Mouse (Mus musculus) urinary bladder, adult 2 months (tissue): Measurements from ENCODE around the gene Gm11938. TPM values are rescaled to one million over a fixed set of nuclear protein-coding genes. Genes with fewer than 3 reads are reported as not detected.

Experiments used
- DNase-seq: peaks from one replicate; pipeline ENCODE4 v3.0.0; 2022; ENCODE audit warnings: low spot score
- polyA plus RNA-seq: library from polyadenylated mRNA; depleted of rRNA; stranded (reverse); fragments of >200 nt; gene quantifications from 2 replicates; pipeline ENCODE4 v1.2.3, GENCODE M21; 2012; rRNA removed

Gm11938 gene
- polyA plus RNA-seq, 1 experiment: not detected

DNA sequence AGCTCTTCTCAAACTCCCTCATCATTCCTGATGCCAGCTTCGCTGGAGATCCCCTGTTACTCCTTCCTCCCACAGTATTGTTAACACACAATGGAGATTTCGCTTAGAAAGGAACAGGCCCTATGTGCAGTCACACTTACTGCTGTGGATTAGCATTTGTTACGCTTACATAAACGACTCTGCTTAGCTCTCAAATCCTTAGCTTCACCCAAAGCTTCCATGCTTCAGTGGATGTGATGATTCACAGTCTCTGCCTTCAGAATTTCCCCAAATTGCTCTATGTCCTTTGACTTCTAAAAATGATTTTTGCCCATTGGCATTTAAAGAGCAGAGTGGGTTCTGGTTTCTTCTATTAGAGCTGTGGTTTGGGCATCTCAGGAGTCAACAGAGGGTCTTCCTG is 29.9 kb downstream of the Gm11938 start:
- no peak for DNase-seq

DNA sequence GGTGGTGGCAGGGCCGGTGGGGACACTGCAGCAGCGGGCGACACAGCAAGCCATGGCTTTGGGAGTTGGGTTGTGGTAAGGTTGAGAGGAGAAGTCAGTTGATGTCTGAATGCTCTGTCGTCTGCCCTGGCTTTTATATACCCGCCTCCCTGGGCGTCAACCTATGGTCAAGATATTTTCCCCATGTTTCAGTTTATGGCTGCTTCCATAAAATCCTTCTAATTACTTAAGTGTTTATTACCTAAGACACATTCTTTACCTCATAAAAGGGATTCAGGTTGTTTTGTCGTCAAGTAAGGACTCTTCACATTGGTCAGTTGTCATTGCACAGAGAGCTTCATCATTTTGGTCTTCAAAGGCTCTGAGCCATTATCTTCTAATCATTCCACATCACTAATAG is 36.6 kb downstream of the Gm11938 start, which contains the start of gene Krtap3-1:
Gene Krtap3-1, minus strand, starts transcription at position 101 of the 400 bp plus-strand sequence.
- DNase-seq: no peak

DNA sequence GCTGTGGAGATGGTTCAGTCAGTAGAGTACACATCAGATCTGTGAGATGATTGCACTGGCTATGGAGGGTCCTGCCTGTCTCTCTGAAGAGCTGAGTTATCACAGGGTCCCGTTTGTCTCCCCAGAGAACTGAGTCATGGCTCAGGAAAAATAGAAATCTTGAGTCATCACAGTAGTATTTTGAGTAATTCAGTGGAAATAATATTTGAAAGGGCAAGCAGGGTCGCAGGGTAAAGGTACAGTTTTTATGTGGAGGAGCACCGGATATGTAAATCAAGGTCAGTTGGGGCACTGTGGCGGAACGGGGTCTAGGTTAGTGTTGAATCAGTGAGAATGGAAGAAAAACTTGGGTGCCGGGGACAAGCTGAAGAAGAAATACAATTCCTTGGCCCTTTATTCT is 40.5 kb downstream of the Gm11938 start:
- no peak for DNase-seq

DNA sequence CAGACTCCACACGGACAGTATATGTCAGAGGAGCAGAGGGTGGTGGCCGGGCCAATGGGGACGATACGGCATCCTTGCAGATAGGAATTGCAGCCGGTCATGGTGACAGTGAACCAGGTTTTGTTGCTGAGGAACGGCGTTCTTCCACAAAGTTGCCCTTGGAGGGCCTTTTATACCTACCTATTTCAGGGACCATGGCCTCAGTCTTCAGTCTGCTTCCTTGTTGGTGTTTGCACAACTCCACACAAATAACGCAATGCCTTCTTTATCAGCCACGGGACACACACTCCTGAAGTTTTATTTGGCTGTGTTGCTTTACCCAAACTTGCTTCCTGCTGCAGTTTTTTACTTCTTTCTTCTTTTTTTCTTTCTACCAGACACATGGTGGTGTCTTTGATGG is 43.7 kb downstream of the Gm11938 start, which contains the start of gene Gm11939:
Gene Gm11939, minus strand, starts transcription at position 101 of the 400 bp plus-strand sequence.
- DNase-seq: no peak

DNA sequence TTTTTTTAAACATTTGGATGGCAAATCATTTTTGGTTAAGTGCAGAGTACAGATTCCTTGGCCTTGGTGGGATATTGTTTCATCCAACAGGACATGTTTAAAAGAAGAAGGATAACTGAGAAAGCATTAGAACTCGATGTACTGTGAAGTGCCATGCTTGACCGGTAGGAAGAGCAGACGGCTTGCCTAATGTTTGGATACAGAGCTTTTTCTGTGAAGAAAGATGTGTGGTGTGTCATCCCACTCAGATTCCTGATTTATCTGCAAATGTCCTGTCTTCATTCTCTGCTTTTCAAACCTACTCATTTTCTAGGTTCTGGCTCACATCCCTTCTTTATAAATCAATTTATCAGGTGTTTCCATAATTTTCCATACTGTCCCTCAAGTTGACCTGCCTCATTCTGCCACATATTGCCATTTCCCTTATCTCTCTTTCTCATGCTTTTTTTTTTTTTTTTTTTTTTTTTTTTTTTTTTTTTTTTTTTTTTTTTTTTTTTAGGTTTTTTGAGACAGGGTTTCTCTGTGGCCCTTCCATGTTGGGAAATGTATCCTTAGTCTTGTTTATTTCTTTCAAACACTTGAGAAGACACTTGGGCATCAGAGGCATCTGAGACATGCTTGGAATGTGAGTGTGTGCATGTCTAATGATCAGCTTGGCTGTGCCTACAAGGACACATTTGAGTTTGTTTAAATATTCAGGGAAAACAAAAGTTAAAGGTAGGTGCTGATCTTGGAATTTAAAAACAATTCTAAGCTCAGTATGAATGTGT is 44.9 kb downstream of the Gm11938 start:
- DNase-seq: no peak

DNA sequence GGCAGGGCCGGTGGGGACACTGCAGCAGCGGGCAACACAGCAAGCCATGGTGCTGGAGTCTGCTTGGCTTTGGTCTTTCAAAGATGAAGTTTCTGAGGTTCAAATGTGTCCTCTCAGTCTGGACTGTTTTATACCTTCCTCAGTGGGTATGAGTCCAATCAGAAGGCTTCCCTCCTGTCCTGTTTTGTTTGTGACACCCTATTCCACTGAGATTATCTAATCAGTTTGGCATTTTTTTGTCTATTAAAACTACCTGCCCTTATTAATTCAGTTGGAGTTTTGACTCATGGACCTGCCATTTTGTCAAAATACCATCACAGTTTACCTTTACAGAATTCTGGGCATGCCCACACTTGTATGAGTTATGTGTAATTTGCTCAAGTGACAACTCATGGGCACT is 46.4 kb downstream of the Gm11938 start, which contains the start of gene Krtap3-2:
Gene Krtap3-2, minus strand, starts transcription at position 101 of the 400 bp plus-strand sequence.
- no peak for DNase-seq

DNA sequence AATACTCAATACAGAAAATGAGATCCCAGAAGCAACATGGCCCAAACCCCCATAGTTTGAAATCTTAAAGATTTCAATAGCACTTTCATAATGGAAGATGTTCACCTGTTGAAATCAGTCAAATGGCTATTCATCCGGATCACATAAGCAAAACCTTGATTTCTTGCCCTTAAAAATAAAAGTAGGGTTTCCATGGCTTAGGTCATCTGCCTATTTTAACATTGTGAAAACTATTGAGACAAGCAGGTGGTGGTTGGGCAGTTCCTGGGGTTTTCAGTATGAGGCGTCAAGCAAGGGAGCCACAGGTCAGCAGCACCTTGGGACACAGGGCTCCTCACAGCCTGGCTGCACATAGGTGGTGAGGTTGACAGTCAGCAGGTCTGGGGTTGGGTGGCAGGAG is 46.9 kb downstream of the Gm11938 start:
- no peak for DNase-seq

Other genes with a start within 250 kb of the Gm11938 start
- not detected in 2 replicates for gene Krt28, start 228.4 kb downstream of the Gm11938 start, polyA plus RNA-seq
- 9.1 and 11.0 TPM in 2 replicates for gene Krt10, start 213.9 kb downstream of the Gm11938 start, polyA plus RNA-seq
- gene Krt12, start 181.0 kb downstream of the Gm11938 start, polyA plus RNA-seq: 0.15 and 0.18 TPM in 2 replicates
- gene Krt20, start 165.2 kb downstream of the Gm11938 start, polyA plus RNA-seq: 48.8 and 63.6 TPM in 2 replicates
- gene Krt23, start 110.2 kb downstream of the Gm11938 start, polyA plus RNA-seq: 3.4 and 4.2 TPM in 2 replicates
- gene Krt39, start 82.0 kb downstream of the Gm11938 start, polyA plus RNA-seq: not detected in 2 replicates
- gene Krt40, start 60.1 kb downstream of the Gm11938 start, polyA plus RNA-seq: not detected in 2 replicates
- gene Krtap3-3, start 52.4 kb downstream of the Gm11938 start, polyA plus RNA-seq: not detected in 2 replicates
- not detected in 2 replicates for gene Krtap3-2, start 46.5 kb downstream of the Gm11938 start, polyA plus RNA-seq
- gene Gm11939, start 43.8 kb downstream of the Gm11938 start, polyA plus RNA-seq: not detected in 2 replicates
- gene Krtap3-1, start 36.7 kb downstream of the Gm11938 start, polyA plus RNA-seq: not detected in 2 replicates
- 0.22 TPM in 1 of 2 replicates, not detected in the other for gene Krtap1-5, start 22.3 kb downstream of the Gm11938 start, polyA plus RNA-seq
- gene Krtap1-4, start 19.7 kb downstream of the Gm11938 start, polyA plus RNA-seq: not detected in 2 replicates
- gene Krtap1-3, start 12.0 kb downstream of the Gm11938 start, polyA plus RNA-seq: not detected in 2 replicates
- not detected in 2 replicates for gene Krtap9-3, start 5.2 kb downstream of the Gm11938 start, polyA plus RNA-seq
- not detected in 2 replicates for gene Gm11937, start 6.9 kb upstream of the Gm11938 start, polyA plus RNA-seq
- not detected in 2 replicates for gene Krtap2-4, start 11.5 kb upstream of the Gm11938 start, polyA plus RNA-seq
- 0.18 TPM in 1 of 2 replicates, not detected in the other for gene Gm11562, start 17.1 kb upstream of the Gm11938 start, polyA plus RNA-seq
- not detected in 2 replicates for gene Krtap4-1, start 24.9 kb upstream of the Gm11938 start, polyA plus RNA-seq
- gene Krtap4-2, start 31.8 kb upstream of the Gm11938 start, polyA plus RNA-seq: not detected in 2 replicates
- gene Krtap4-7, start 40.8 kb upstream of the Gm11938 start, polyA plus RNA-seq: not detected in 2 replicates
- gene Gm11555, start 46.9 kb upstream of the Gm11938 start, polyA plus RNA-seq: not detected in 2 replicates
- gene Gm11563, start 55.7 kb upstream of the Gm11938 start, polyA plus RNA-seq: not detected in 2 replicates
- gene Krtap4-6, start 62.7 kb upstream of the Gm11938 start, polyA plus RNA-seq: not detected in 2 replicates
- not detected in 2 replicates for gene Gm14190, start 87.4 kb upstream of the Gm11938 start, polyA plus RNA-seq
- not detected in 2 replicates for gene Gm14180, start 131.0 kb upstream of the Gm11938 start, polyA plus RNA-seq
- not detected in 2 replicates for gene Gm11595, start 169.6 kb upstream of the Gm11938 start, polyA plus RNA-seq
- not detected in 2 replicates for gene Krtap4-8, start 177.4 kb upstream of the Gm11938 start, polyA plus RNA-seq
- gene Krtap4-9, start 181.9 kb upstream of the Gm11938 start, polyA plus RNA-seq: not detected in 2 replicates
- 0.06 TPM in 1 of 2 replicates, not detected in the other for gene Gm11596, start 190.2 kb upstream of the Gm11938 start, polyA plus RNA-seq
- 0.08 TPM in 1 of 2 replicates, not detected in the other for gene Gm11569, start 195.6 kb upstream of the Gm11938 start, polyA plus RNA-seq
- gene Gm11554, start 201.1 kb upstream of the Gm11938 start, polyA plus RNA-seq: not detected in 2 replicates
- 0.18 and 0.24 TPM in 2 replicates for gene Krtap4-13, start 206.6 kb upstream of the Gm11938 start, polyA plus RNA-seq
- gene Gm11564, start 212.4 kb upstream of the Gm11938 start, polyA plus RNA-seq: not detected in 2 replicates
- gene 2300003K06Rik, start 234.8 kb upstream of the Gm11938 start, polyA plus RNA-seq: not detected in 2 replicates
- 0.07 and 0.08 TPM in 2 replicates for gene Krtap4-16, start 248.3 kb upstream of the Gm11938 start, polyA plus RNA-seq